Mouse (Mus musculus) heart, embryonic 10.5 days (tissue): ENCODE results near the gene Olfr934. TPM values are rescaled to one million over a fixed set of nuclear protein-coding genes. Genes with fewer than 3 reads are reported as not detected.

ENCODE experiments used
- DNase-seq: peaks from one replicate; pipeline ENCODE4 v3.0.0-alpha.2; 2017; ENCODE audit warnings: low spot score
- H3K27ac ChIP-seq: fragments of 300-500 bp; sonication (generic); 2 replicates; pipeline ENCODE4 v1.5.1; 2016; ENCODE audit warnings: mild to moderate bottlenecking
- H3K27me3 ChIP-seq: fragments of 300-500 bp; sonication (generic); 2 replicates; pipeline ENCODE4 v1.6.1; 2016; ENCODE audit warnings: mild to moderate bottlenecking; ENCODE audit not compliant: poor library complexity, insufficient read depth, severe bottlenecking
- H3K36me3 ChIP-seq: fragments of 300-500 bp; sonication (generic); 2 replicates; pipeline ENCODE4 v1.6.1; 2016; ENCODE audit warnings: mild to moderate bottlenecking, moderate library complexity
- H3K4me1 ChIP-seq: fragments of 300-500 bp; sonication (generic); 2 replicates; pipeline ENCODE4 v1.6.1; 2016; ENCODE audit warnings: mild to moderate bottlenecking
- H3K4me3 ChIP-seq: fragments of 300-500 bp; sonication (generic); 2 replicates; pipeline ENCODE4 v1.5.1; 2016; ENCODE audit warnings: mild to moderate bottlenecking, moderate library complexity
- H3K9me3 ChIP-seq: fragments of 300-500 bp; sonication (generic); 2 replicates; pipeline ENCODE4 v1.6.1; 2016; ENCODE audit warnings: mild to moderate bottlenecking, moderate library complexity
- WGBS: fragments of 180-500 bp; shearing (Covaris S2); methylation state at CpG from one replicate; pipeline ENCODE4 v1.1.7; 2016; 5-methylcytosine and 5-hydroxymethylcytosine counted together
- polyA plus RNA-seq: library from polyadenylated mRNA; unstranded; fragments of >200 nt; fragmentation: Nextera tagmentation; extraction: Ambion mirVana; gene quantifications from 2 replicates; pipeline ENCODE4 v1.2.1, GENCODE M21; 2016

Gene Olfr934
- not detected in 2 replicates for polyA plus RNA-seq

DNA sequence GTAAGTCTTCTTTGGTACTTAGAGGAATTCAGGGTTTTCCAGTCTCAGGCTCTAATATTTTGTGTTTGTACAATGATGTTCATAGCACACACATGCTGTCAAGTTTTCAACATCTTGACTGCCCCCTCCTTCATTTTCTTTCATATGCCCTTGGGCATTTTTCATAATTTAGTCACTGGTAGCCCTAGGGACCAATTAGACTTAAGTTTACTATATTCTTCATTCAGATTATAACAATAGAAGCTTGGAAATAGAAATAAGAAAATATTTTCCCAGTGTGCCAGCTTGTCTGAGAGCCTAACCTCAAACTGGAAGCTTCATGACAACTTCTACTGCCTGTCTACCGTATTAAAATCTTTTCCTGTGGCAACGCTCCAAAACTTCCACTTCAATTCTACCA, at the start of gene Olfr934:
TSS of gene Olfr934 (minus strand) at position 101 of the 400 bp plus-strand sequence.
- 87% methylated on average over 2 of the region's 2 CpGs for WGBS
- H3K4me3 ChIP-seq, result no peak within 1 kb of the TSS
- H3K4me1 ChIP-seq, result no peaks in the 10 kb centered on the region
- H3K36me3 ChIP-seq, result no peaks in the 10 kb centered on the region
- H3K27me3 ChIP-seq, result no peaks in the 10 kb centered on the region
- no peak within 1 kb of the TSS for H3K27ac ChIP-seq
- DNase-seq, result no peak
- H3K9me3 ChIP-seq, result no peaks in the 10 kb centered on the region

DNA sequence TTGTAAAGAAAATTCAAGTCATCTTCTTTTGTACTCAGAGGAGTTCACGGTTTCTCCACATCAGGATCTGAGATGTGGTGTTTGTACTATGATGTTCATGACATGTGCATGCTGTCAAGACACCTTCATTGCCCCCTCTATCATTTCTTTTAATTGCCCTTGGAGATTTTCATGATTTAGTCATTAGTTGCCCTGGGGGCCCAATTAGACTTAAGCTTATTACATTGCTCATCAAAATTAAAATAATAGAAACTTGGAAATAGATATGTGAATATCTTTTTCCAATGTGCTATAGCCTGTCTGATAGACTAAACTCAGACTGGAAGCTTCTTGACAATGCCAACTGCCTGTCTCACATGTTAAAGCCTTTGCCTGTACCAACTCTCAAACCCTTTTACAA, 35.2 kb upstream of the Olfr934 start, which contains the start of gene Olfr146:
TSS of gene Olfr146 (minus strand) at position 101 of the 400 bp plus-strand sequence.
- Histone ChIP-seq H3K9me3 (no peaks in the 10 kb centered on the region), H3K4me3 (no peak within 1 kb of the TSS), H3K4me1 (no peaks in the 10 kb centered on the region), H3K27ac (no peak within 1 kb of the TSS), H3K36me3 (no peaks in the 10 kb centered on the region), H3K27me3 (no peaks in the 10 kb centered on the region)
- no peak for DNase-seq
- WGBS, result 75% methylated on average over 1 of the region's 1 CpGs

GRCm38 (mm10) chr9:38999583-38999982, 11.5 kb upstream of the Olfr934 start, which contains the start of gene Olfr935:
Gene Olfr935 (minus strand): TSS chr9:38999683.
- H3K36me3 ChIP-seq, result no peaks in the 10 kb centered on the region
- 81% methylated on average over 2 of the region's 2 CpGs for WGBS
- no peak within 1 kb of the TSS for H3K27ac ChIP-seq
- no peak for DNase-seq
- no peaks in the 10 kb centered on the region for H3K27me3 ChIP-seq
- H3K9me3 ChIP-seq, result no peaks in the 10 kb centered on the region
- no peaks in the 10 kb centered on the region for H3K4me1 ChIP-seq
- no peak within 1 kb of the TSS for H3K4me3 ChIP-seq

DNA sequence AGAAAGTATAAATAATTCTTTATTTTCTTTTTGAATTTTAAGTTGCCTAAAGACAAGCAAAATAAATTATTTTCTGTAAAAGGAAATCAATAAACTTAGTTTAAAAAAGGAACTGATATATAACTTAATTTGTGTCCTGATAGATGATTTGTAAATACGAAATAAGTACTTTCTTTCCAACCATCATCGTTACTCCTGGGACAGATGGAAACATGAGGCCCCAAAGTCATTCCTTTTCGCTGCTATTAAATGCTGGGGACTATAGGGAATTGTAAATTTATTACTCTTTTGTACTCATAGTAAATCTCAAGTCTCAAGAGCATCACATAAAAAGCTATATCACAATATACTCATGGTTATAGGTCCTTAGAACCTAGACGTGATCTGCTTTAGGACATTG, 16.1 kb downstream of the Olfr934 start, which contains the start of gene Olfr933:
TSS of gene Olfr933 (plus strand) at position 301 of the 400 bp plus-strand sequence.
- H3K27me3 ChIP-seq, result no peaks in the 10 kb centered on the region
- 82% methylated on average over 4 of the region's 4 CpGs for WGBS
- H3K27ac ChIP-seq, result no peak within 1 kb of the TSS
- no peaks in the 10 kb centered on the region for H3K9me3 ChIP-seq
- no peaks in the 10 kb centered on the region for H3K4me1 ChIP-seq
- H3K36me3 ChIP-seq, result no peaks in the 10 kb centered on the region
- H3K4me3 ChIP-seq, result no peak within 1 kb of the TSS
- no peak for DNase-seq

- Histone ChIP-seq H3K27ac (no peak overlapping the region), H3K36me3 (no peaks in the 10 kb centered on the region), H3K27me3 (no peaks in the 10 kb centered on the region), H3K9me3 (no peaks in the 10 kb centered on the region), H3K4me1 (no peaks in the 10 kb centered on the region), H3K4me3 (no peak overlapping the region)
- DNase-seq, result no peak
- WGBS, result 75% methylated on average over 4 of the region's 4 CpGs
Observed at GRCm38 (mm10) chr9:38954124-38954416, 34.0 kb downstream of the Olfr934 start.

- DNase-seq, result no peak
- Histone ChIP-seq H3K27me3 (no peaks in the 10 kb centered on the region), H3K4me1 (no peaks in the 10 kb centered on the region), H3K27ac (no peak overlapping the region), H3K4me3 (no peak overlapping the region), H3K9me3 (no peaks in the 10 kb centered on the region), H3K36me3 (no peaks in the 10 kb centered on the region)
- 82% methylated on average over 7 of the region's 7 CpGs for WGBS
Observed at GRCm38 (mm10) chr9:38953401-38954123, 34.6 kb downstream of the Olfr934 start.

Other genes with a start within 250 kb of the Olfr934 start
- gene Olfr920, start 236.0 kb downstream of the Olfr934 start, polyA plus RNA-seq, result 0.03 TPM in 1 of 2 replicates, not detected in the other
- not detected in 2 replicates for gene Olfr921, start 215.2 kb downstream of the Olfr934 start, polyA plus RNA-seq
- gene Olfr922, start 173.7 kb downstream of the Olfr934 start, polyA plus RNA-seq, result not detected in 2 replicates
- not detected in 2 replicates for gene Olfr923, start 161.8 kb downstream of the Olfr934 start, polyA plus RNA-seq
- not detected in 2 replicates for gene Olfr924, start 143.9 kb downstream of the Olfr934 start, polyA plus RNA-seq
- not detected in 2 replicates for gene Olfr26, start 133.3 kb downstream of the Olfr934 start, polyA plus RNA-seq
- gene Olfr926, start 111.2 kb downstream of the Olfr934 start, polyA plus RNA-seq, result not detected in 2 replicates
- not detected in 2 replicates for gene Olfr930, start 58.5 kb downstream of the Olfr934 start, polyA plus RNA-seq
- gene Olfr933, start 16.0 kb downstream of the Olfr934 start, polyA plus RNA-seq, result not detected in 2 replicates
- gene Olfr935, start 11.4 kb upstream of the Olfr934 start, polyA plus RNA-seq, result not detected in 2 replicates
- not detected in 2 replicates for gene Olfr146, start 35.1 kb upstream of the Olfr934 start, polyA plus RNA-seq
- not detected in 2 replicates for gene Olfr937, start 76.6 kb upstream of the Olfr934 start, polyA plus RNA-seq
- gene Olfr938, start 90.6 kb upstream of the Olfr934 start, polyA plus RNA-seq, result not detected in 2 replicates
- gene Olfr27, start 139.8 kb upstream of the Olfr934 start, polyA plus RNA-seq, result not detected in 2 replicates
- gene Olfr943, start 178.0 kb upstream of the Olfr934 start, polyA plus RNA-seq, result not detected in 2 replicates
- not detected in 2 replicates for gene Olfr944, start 213.6 kb upstream of the Olfr934 start, polyA plus RNA-seq